Mouse (Mus musculus): ENCODE measurements around the gene Hoxc5.

The Hoxc5 gene

DNA sequence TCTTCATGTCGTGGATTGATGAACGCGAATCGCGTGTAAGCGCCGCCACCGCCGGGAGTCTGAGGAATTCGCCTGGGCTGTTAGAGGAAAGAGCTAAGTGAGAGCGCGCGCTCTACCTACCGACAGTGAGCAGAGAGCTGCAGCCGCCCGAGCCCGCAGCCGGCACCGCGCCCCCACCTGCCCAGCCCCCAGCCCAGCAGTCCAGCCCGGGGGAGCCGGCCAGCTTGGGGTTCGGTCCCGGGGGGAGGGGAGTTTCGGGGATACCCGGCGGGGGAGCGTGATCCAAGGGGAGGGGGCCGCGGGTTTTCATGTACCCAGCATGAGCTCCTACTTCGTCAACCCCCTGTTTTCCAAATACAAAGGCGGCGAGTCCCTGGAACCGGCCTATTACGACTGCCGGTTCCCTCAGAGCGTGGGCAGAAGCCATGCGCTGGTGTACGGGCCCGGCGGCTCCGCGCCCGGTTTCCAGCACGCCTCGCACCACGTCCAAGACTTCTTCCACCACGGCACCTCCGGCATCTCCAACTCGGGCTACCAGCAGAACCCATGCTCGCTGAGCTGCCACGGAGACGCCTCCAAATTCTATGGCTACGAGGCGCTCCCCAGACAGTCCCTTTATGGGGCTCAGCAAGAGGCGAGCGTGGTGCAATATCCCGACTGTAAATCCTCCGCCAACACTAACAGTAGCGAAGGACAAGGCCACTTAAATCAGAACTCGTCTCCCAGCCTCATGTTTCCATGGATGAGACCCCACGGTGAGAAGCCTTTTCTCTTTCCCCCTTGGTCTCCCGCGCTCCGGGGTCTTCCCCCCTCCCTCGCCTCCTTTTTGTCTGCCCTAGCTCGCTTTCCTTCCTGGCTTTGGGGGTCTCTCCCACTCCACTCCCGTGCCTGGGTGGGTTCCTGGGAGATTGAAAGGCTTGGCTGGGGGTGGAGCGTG is 23.5 kb downstream of the Hoxc5 start, which contains the start of gene Hoxc8:
Gene Hoxc8 (plus strand): TSS at position 147 of the 937 bp plus-strand sequence.
- no peak for DNase-seq (ENCODE audit: low spot score)

DNA sequence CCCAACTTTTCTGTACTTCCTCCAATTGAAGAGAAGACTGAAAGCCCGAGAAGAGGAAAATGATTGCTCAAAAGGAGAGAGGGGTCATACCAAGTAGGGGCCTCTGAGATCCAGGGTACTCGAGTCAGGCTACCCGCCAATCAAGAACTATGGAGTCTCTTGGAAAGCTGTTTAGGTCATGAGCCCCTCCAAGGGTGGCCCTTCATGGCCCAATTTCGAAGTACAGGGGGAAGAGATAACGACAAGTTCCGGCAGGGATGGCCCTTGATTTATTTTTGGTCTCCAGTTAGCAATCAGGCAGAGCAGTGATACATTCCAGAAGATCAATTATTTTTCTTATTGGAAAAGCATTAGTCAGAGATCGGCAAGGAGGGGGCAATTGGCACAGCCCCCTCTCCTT is 24.5 kb downstream of the Hoxc5 start:
- DNase-seq (ENCODE audit: low spot score): no peak

DNA sequence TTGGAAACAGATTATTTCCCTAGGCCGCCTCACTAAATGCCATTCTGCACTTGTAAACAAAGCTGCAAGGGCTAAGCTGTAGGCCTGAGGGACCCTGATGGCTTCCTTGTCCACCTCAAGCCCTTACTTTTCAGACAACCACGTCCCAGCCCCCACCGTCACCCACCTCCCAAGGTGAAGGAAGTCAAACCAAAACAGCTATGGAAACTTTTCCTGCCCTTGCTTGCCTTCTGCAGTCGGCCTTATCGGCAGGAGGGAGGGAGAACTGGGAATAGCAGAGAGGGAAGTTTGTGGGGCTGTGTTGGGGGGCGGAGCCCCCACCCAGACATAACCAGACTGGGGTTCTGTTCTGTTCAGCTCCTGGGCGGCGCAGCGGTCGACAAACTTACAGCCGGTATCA is 25.0 kb downstream of the Hoxc5 start:
- no peak for DNase-seq (ENCODE audit: low spot score)

DNA sequence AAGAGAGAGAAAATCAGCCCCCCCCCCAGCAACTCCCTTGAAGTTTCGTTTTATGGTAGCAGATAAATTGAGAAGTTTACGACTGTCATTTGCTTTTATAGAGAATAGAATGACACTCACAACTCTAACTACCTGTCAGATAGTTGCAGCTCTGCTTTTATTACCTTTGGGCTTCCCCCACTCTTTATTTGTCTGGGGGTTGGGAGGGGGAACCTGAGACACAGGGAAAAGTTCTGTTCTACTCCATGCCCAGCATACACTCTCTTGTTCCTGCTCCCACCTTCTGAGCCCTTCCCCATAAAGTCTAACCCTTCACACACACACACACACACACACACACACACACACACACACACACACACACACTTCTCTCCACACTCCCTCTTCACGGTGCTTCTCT is 25.6 kb downstream of the Hoxc5 start:
- DNase-seq (ENCODE audit: low spot score): no peak

DNA sequence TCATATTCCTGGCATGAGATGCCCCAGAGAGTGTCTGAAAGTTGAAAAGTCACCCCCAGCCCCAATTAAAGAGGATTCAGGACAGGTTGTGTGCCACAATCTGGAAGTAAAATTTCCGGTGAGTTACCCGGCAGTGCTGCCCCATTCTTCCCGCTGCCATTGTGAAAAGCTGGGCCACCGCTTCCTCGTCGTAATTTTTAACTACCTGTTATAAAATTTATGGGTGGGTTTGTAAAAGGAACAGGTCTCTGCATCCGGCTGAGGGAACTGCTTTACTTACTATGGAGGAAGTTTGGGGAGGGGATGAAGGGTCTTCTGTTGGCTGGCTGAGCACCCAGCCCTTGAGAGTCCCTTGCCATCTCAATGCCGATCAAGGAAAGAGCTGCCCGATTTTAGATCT is 29.3 kb downstream of the Hoxc5 start:
- no peak for DNase-seq (ENCODE audit: low spot score)

DNA sequence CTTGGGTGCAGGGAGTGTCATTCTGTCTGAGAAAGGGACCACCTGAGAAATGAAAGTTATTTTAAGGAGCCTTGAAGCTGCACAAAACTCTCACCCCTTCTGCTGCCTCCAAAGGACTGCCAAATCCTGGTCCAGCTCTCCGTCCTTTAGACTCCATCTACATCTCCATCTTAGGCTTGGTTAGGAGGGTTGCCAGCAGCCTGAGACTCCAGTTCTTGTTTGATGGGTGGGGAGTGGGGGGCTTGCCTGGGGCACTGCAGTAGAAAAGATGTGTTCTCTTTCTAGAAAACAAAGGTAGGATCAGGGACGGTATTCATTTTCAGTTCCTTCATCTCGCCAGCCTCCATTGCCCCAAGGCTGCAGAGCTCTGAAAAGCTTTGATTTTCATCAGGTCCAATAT is 30.2 kb downstream of the Hoxc5 start:
- DNase-seq (ENCODE audit: low spot score): no peak

DNA sequence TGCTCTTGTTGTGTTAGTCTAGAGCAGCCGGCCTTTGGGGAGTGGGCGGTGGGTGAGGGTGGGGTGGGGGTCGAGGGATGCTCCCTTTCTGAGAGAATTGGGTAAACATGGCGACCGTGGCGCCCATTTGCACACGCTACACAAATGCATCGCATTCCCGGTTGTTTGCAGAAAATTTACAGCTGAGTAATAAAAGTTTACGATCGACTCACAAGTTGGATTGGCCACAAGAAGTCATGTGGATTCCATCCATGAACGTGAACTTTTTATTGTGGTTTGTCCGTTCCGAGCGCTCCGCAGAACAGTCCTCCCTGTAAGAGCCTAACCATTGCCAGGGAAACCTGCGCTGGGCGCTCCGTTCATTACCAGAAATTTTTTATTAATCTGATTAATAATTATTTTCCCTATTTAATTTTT is 30.7 kb downstream of the Hoxc5 start, which contains the start of gene Hoxc6:
Gene Hoxc6 (plus strand): TSS at position 319 of the 417 bp plus-strand sequence.
- DNase-seq (ENCODE audit: low spot score): peak; percentile 36

DNA sequence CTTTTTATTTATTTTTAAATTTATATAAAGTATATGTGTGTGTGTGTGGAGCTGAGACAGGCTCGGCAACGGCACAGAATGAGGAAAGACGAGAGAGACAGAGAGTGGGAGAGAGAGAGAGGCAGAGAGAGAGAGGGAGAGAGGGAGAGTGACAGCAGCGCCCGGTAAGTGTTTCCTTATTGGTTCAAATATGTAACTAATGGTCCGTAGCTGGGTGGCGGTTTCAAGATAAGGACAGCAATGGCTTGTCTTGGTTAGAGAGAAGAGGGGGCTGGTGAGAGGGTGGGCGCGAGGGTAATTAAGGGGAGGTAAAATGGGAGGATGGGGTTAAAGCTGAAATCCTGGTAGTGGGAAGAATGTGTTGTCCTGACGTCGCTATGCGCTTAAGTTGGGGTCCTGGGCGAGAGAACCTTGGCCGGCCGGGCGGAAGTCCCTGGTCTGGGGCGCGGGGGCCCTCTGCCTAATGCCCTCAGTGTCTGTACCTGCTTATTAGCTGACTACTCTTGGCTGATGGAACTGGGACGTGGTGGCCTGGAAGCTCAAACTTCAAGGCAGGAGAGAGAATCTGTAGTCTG is 31.5 kb downstream of the Hoxc5 start:
- DNase-seq (ENCODE audit: low spot score): no peak

DNA sequence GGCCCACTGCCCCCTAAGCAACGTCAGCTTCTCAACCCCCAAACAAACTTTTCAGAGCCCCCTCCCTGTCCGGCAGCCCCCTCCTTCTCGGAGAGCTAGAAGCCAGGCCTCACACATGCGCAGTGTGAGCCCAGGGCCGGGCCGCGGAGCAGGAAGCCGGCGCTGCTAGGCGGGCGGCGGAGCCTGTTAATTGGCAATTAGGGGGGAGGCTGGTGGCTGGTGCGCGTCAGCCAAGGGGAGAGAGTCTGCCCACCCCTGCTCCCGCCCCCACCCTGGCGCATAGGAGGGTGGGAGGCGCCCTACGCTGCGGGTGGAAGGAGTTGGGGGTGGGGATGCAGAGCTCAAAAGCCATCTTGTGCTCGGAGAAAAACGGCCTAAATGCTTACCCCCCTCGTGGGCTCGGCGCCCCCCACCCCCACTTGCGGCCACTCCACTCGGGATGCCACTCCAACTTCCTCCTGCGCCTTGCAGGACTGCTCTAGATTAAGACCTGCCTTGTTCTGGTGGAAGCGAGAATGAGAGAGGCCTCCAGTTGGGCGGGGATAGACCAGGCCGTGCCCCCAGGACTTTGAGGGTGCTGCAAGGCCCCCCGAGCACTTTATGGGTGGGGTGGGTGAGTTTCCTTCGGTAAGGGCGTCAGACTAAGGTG is 32.1 kb downstream of the Hoxc5 start:
- peak; percentile 92 for DNase-seq (ENCODE audit: low spot score)

DNA sequence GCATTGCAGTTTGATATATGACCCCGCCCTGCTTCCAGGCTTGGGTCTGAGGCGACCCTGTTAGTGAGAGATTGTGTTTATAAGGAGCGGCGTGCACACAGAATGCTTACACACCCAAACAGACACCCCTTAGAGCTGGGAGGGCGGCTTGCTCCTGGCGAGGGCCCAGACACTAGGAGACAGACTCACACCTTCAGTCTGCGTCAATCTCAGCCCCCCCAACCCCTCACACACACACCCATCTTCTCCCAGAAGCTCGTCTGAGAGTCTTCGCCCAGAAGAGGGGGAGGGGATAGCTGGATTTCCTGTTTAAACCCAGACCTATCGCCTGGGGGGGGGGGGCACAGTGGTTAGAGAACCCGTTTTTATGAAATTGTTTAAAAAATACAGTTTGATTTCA is 32.7 kb downstream of the Hoxc5 start:
- peak; percentile 58 for DNase-seq (ENCODE audit: low spot score)

DNA sequence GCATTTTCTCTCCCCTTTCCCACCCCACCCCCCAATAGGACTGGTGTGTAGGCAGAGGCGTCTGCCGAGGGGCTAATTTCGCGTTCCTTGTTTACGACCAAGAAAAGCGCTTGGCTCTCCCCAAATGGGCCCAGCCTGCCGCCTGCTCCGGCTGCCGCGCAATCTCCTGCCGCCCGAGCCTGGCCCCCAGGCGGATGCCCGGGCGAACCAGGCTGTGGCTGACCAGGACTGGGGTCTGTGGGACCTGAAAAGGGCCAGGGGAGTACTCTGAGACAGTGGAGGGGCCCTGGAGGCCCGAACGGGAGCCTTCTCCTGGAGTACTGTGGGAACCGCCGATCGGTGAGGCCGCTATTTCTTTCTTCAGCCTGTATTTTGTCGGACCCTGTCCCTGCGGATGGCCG is 33.3 kb downstream of the Hoxc5 start:
- peak; percentile 53 for DNase-seq (ENCODE audit: low spot score)

DNA sequence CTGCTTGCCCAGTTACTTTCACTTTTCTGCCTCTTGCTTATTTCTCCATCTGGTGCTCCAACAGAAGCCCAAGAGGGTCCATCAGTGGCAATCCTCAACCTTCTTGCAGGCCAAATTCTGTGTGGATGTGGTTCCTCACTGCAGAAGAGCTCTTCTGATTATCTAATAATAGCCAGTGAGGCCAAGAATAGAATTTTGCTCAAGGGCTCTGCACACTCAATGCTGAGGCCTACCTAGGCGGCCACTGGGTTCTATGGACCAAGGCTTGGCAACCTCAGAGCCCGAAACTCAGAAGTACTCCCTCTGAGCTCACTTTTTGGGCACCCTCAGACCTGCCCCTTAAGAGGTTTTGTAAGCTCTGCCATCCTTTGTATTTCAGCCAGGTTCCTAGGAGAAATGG is 34.1 kb downstream of the Hoxc5 start:
- no peak for DNase-seq (ENCODE audit: low spot score)

DNA sequence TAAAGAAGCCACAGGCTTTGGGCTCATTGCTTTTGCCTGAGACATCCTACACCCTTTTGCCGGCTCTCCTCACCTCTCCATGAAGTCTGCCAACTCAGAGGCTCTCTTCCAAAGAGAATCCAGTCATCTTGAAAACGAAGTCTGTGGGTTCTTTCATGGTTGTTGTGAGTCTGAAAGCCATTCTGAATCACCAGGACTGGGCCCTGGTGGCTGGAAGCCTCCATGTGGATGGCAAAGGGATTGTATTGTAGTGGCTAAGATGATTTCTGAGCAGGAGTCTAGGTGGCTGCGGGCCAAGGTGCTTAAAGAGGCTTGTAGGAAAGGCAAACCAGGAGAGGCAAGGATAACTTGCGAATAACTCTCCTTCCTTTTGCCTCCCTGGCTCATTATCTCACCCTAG is 34.9 kb downstream of the Hoxc5 start:
- DNase-seq (ENCODE audit: low spot score): no peak

DNA sequence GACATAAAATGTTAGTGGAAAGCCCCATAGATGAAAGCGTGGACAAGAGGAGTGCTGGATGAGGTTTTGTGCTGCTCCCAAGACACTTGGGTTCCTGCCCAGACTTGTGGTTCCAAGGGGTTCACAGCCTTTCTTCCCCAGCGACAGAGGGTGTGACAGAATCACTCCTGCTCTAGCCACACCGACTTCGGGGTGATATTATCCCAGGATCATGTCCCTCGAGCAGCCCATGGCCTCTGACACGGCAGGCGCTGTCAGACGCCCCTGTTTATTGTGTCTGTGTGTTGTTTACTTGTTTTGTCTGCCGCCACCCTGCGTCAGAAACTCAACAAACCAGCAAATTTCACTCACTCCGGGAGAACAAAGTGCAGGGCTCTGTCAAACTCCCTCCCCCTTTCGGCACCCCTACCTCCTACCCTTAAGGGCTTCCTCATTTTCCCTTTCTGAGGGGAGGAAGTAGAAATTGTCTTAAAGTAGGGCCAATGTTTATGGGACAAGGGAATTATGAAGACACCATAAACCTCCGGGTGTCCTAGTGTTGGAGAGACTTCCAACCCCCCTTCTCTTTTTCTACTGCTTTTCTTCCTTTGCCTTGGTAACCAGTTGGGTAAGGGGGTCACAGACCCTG is 35.7 kb downstream of the Hoxc5 start:
- no peak for DNase-seq (ENCODE audit: low spot score)

DNA sequence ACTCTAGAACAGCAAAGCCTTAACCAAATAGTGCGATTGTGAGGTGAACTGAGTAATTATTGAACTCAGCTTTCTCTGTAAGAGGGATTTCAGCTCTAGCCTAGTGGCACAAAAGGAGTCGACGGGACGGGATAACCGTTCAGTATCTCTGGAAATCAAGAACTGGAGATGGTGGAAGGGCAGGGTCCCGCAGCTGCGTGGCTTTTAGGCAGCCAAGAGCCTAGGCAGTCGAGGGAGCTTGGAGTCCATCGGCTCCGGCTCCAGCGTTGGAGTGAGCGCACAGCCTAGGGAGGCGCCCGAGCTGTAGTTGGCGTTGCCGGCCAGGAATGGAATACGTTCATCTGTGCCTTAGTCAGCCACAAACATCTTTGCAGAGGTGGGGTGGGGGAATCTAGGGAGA is 38.1 kb downstream of the Hoxc5 start:
- DNase-seq (ENCODE audit: low spot score): no peak

DNA sequence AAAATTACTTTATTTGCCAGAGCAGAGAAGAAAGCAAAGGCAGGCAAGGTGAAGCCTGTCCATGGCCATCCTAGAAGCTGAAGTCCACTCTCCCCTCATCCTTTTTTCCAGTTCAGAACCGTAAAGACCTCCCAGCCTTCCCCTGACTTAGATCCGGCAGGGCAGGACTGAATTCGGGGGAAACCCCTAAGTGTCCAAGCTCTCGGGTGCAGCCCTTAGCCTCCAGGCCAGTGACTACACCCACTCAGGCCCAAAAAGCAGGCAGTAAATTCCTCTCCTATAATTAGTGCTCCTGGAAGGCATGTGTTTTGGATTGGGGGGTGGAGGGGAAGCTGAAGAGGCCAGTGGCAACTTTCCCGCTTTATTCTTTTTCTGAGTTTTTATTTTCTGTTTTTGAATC is 38.6 kb downstream of the Hoxc5 start:
- DNase-seq (ENCODE audit: low spot score): no peak

DNA sequence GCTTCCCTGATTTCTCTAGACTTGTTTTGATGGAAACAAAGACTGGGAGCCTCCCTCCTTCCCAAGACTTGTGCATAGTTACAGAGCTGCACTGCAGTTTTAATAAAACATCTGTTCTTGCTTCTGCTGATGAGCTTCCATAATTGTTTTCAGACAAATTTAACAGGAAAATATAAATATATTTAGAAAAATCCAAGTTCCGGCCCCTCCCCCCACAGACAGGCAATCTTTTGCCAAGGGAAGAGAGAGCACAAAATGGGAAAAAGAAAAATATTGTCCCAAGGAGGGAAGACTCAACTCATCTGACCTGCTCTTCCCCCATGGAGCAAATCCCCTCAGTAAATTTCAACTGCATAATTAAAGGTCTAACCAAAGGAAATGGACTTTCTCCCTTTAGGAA is 39.1 kb downstream of the Hoxc5 start:
- no peak for DNase-seq (ENCODE audit: low spot score)

DNA sequence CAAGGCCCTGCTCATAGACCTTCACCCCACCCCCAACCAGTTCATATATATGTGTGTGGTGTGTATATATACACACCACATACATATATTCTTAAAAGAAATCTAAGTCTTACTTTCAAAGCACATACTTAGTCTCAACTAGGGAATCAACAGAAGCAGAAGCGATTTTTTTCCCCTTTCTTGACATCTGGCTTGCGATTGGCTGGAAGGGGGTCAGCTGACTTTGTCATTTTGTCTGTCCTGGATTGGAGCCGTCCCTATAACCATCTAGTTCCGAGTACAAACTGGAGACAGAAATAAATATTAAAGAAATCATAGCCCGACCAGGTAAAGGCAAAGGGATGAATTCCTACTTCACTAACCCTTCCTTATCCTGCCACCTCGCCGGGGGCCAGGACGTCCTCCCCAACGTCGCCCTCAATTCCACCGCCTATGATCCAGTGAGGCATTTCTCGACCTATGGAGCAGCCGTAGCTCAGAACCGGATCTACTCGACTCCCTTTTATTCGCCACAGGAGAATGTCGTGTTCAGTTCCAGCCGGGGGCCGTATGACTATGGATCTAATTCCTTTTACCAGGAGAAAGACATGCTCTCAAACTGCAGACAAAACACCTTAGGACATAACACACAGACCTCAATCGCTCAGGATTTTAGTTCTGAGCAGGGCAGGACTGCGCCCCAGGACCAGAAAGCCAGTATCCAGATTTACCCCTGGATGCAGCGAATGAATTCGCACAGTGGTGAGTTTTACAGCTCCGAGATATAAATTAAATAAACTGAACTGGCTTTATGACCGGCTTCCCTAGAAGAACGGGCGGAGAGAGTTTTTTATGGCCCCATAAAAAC is 42.2 kb downstream of the Hoxc5 start:
- no peak for DNase-seq (ENCODE audit: low spot score)

DNA sequence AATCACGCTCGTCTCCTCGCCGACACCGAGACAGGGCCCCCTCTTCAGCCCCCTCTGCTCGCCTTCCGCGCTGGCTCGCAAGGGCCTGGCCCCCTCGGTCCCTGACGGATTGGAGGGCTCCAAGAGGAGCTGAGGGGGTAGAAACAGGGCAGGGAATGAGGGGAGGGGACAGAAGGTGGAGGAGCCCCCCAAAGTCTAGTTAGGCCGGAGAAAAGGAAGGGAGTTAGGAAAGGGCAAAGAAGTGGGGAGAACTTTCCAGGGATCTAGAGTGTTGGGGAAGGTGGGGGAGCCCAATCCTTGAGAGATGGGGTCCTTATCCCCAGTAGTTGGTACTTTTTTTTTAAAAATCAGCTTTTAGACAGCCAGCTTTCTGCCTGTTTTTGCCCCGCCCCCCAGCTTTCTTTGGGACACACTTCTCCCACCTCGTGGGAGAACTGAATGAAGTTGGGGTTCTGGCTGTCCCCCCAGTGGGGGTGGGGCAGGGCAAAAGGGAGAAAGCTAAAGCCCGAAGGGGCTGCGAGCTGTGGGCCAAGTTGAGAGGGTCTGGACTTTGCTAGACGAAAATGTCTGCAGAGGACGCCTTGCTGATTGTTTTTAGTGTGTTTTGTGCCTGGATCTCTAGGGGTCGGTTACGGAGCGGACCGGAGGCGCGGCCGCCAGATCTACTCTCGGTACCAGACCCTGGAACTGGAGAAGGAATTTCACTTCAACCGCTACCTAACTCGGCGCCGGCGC is 43.0 kb downstream of the Hoxc5 start:
- no peak for DNase-seq (ENCODE audit: low spot score)

DNA sequence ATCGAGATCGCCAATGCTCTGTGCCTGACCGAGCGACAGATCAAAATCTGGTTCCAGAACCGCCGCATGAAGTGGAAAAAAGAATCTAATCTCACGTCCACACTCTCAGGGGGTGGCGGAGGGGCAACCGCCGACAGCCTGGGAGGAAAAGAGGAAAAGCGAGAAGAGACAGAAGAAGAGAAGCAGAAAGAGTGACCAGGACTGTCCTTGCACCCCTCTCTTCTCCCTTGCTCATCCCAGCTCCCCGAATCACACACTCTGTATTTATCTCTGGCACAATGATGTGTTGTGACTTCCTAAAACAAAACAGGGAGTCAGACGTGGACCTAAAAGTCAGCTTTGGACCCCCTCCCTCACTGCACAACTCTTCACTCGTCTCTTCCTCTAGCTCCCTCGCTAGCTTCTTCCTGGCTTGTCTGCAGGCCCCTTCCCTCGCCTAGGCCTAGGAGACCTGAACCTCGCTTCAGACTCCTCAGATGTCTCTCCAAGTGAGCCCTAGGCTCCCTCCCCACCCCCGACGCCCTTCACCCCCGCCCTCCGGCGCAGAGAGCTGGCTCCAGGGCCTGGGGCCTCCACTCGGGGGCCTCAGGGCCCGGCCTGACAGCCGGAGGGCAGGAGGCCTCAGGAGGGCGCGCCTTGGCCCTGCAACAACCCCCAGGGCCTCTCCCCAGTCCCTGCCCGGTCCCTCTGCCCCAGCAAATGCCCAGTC is 43.8 kb downstream of the Hoxc5 start:
- DNase-seq (ENCODE audit: low spot score): no peak

All from ovary, postnatal 36 days (tissue).